Mouse (Mus musculus) intestine, embryonic 14.5 days (tissue): Measurements from ENCODE around the gene Pon1. TPM values are rescaled to one million over a fixed set of nuclear protein-coding genes. Genes with fewer than 3 reads are reported as not detected.
A peak's percentile ranks its signal among the peaks of the same experiment; 100 is the strongest.
"Not testable (repeated sequence)": the region's sequence is repeated elsewhere in the genome, so short reads cannot be mapped to it uniquely, and the experiment has no call there.

Source experiments
- ATAC-seq: fragments of 200-750 bp; cut with Nextera tagmentation; replicated peaks from 2 replicates; pipeline ENCODE4 v1.8.0; 2017; ENCODE audit warnings: low read depth, moderate number of reproducible peaks, moderate TSS enrichment, moderate library complexity; ENCODE audit not compliant: low FRiP score, low TSS enrichment
- DNase-seq: peaks from one replicate; pipeline ENCODE4 v3.0.0-alpha.2; 2018; ENCODE audit warnings: low spot score
- H3K27ac ChIP-seq: fragments of 300-500 bp; sonication (generic); 2 replicates; pipeline ENCODE4 v1.5.1; 2014; ENCODE audit warnings: low read depth, mild to moderate bottlenecking, control low read depth
- H3K27me3 ChIP-seq: fragments of 300-500 bp; sonication (generic); replicated peaks from 2 replicates; pipeline ENCODE4 v1.6.1; 2014; ENCODE audit warnings: low read length, control low read depth; ENCODE audit not compliant: control insufficient read depth, insufficient read depth
- H3K36me3 ChIP-seq: fragments of 300-500 bp; sonication (generic); 2 replicates; pipeline ENCODE4 v1.6.1; 2014; ENCODE audit warnings: low read length, control low read depth; ENCODE audit not compliant: control insufficient read depth, insufficient read depth
- H3K4me1 ChIP-seq: fragments of 300-500 bp; sonication (generic); replicated peaks from 2 replicates; pipeline ENCODE4 v1.6.1; 2014; ENCODE audit warnings: low read length, control low read depth, mixed read lengths; ENCODE audit not compliant: control insufficient read depth, insufficient read depth
- H3K4me2 ChIP-seq: fragments of 300-500 bp; sonication (generic); 2 replicates; pipeline ENCODE4 v1.6.1; 2014; ENCODE audit warnings: low read length
- H3K4me3 ChIP-seq: fragments of 300-500 bp; sonication (generic); 2 replicates; pipeline ENCODE4 v1.5.1; 2014; ENCODE audit warnings: low read depth, low read length, control low read depth, mixed read lengths
- H3K9ac ChIP-seq: fragments of 300-500 bp; sonication (generic); 2 replicates; pipeline ENCODE4 v1.6.1; 2014; ENCODE audit warnings: mild to moderate bottlenecking, low read length
- H3K9me3 ChIP-seq: fragments of 300-500 bp; sonication (generic); 2 replicates; pipeline ENCODE4 v1.6.1; 2016; ENCODE audit warnings: low read length, control low read depth; ENCODE audit not compliant: control insufficient read depth
- WGBS: fragments of 180-500 bp; shearing (Covaris S2); extraction: QIAGEN DNeasy Blood & Tissue Kit; methylation state at CpG from one replicate; pipeline ENCODE4 v1.1.7; 2014; 5-methylcytosine and 5-hydroxymethylcytosine counted together
- polyA plus RNA-seq: library from polyadenylated mRNA; unstranded; fragments of >200 nt; fragmentation: Nextera tagmentation; extraction: Ambion mirVana; gene quantifications from 2 replicates; pipeline ENCODE4 v1.2.1, GENCODE M21; 2014

The Pon1 gene
- not detected in 2 replicates for polyA plus RNA-seq

GRCm38 (mm10) chr6:5193693-5194092 is at the start of gene Pon1:
TSS of gene Pon1 (minus strand) at chr6:5193946.
- no peak for ATAC-seq
- WGBS: 48% methylated on average over 5 of the region's 5 CpGs
- H3K4me3 ChIP-seq: no peak within 1 kb of the TSS

GRCm38 (mm10) chr6:5238799-5239198 is 45.1 kb upstream of the Pon1 start:
- WGBS: 78% methylated on average over 3 of the region's 3 CpGs
- ATAC-seq (no peak), DNase-seq (peak; percentile 6)
- Histone ChIP-seq H3K27ac (no peak overlapping the region), H3K4me2 (no peak overlapping the region), H3K4me3 (no peak overlapping the region), H3K4me1 (no peaks in the 10 kb centered on the region), H3K27me3 (no peaks in the 10 kb centered on the region), H3K36me3 (no peaks in the 10 kb centered on the region), H3K9ac (no peak overlapping the region), H3K9me3 (no peaks in the 10 kb centered on the region)

More at GRCm38 (mm10) chr6:5193693-5194092, at the start of gene Pon1:
- Histone ChIP-seq H3K9ac (no peak within 1 kb of the TSS), H3K4me1 (no peaks in the 10 kb centered on the region), H3K4me2 (no peak within 1 kb of the TSS), H3K9me3 (no peaks in the 10 kb centered on the region), H3K27me3 (no peaks in the 10 kb centered on the region), H3K36me3 (no peaks in the 10 kb centered on the region), H3K27ac (no peak within 1 kb of the TSS)
- no peak for DNase-seq

- H3K4me1 ChIP-seq: no peaks in the 10 kb centered on the region
- no peak overlapping the region for H3K4me2 ChIP-seq
- no peak overlapping the region for H3K9ac ChIP-seq
- no peaks in the 10 kb centered on the region for H3K27me3 ChIP-seq
- no peaks in the 10 kb centered on the region for H3K36me3 ChIP-seq
- peak; percentile 2 for DNase-seq
- no peak for ATAC-seq
- H3K9me3 ChIP-seq: no peaks in the 10 kb centered on the region
- no peak overlapping the region for H3K4me3 ChIP-seq
- WGBS: 74% methylated on average over 4 of the region's 4 CpGs
- no peak overlapping the region for H3K27ac ChIP-seq
These were observed 43.8 kb upstream of the Pon1 start for GRCm38 (mm10) chr6:5237510-5237909.

GRCm38 (mm10) chr6:5236843-5237371 is 43.2 kb upstream of the Pon1 start:
- ATAC-seq (no peak), DNase-seq (no peak)
- H3K4me1 ChIP-seq: no peaks in the 10 kb centered on the region
- 91% methylated on average over 8 of the region's 8 CpGs for WGBS
- H3K27ac ChIP-seq: no peak overlapping the region
- H3K9me3 ChIP-seq: no peaks in the 10 kb centered on the region
- no peak overlapping the region for H3K4me3 ChIP-seq
- no peaks in the 10 kb centered on the region for H3K27me3 ChIP-seq
- no peak overlapping the region for H3K4me2 ChIP-seq
- no peak overlapping the region for H3K9ac ChIP-seq
- no peaks in the 10 kb centered on the region for H3K36me3 ChIP-seq

GRCm38 (mm10) chr6:5234563-5234962 is 40.8 kb upstream of the Pon1 start:
- Histone ChIP-seq H3K4me3 (no peak overlapping the region), H3K27me3 (no peaks in the 10 kb centered on the region), H3K27ac (no peak overlapping the region), H3K4me1 (no peaks in the 10 kb centered on the region), H3K4me2 (no peak overlapping the region), H3K9ac (no peak overlapping the region), H3K9me3 (no peaks in the 10 kb centered on the region), H3K36me3 (no peaks in the 10 kb centered on the region)
- DNase-seq (no peak), ATAC-seq (no peak)
- 84% methylated on average over 3 of the region's 3 CpGs for WGBS

GRCm38 (mm10) chr6:5233812-5234211 is 40.1 kb upstream of the Pon1 start:
- ATAC-seq (no peak), DNase-seq (no peak)
- WGBS: 93% methylated on average over 1 of the region's 1 CpGs

GRCm38 (mm10) chr6:5232022-5232421 is 38.3 kb upstream of the Pon1 start:
- no peak overlapping the region for H3K27ac ChIP-seq
- H3K36me3 ChIP-seq: no peaks in the 10 kb centered on the region
- WGBS: 88% methylated on average over 4 of the region's 4 CpGs
- H3K27me3 ChIP-seq: no peaks in the 10 kb centered on the region
- DNase-seq: no peak
- no peak for ATAC-seq
- H3K9ac ChIP-seq: no peak overlapping the region
- H3K4me2 ChIP-seq: no peak overlapping the region
- no peak overlapping the region for H3K4me3 ChIP-seq
- no peaks in the 10 kb centered on the region for H3K9me3 ChIP-seq
- H3K4me1 ChIP-seq: no peaks in the 10 kb centered on the region

More at GRCm38 (mm10) chr6:5233812-5234211, 40.1 kb upstream of the Pon1 start:
- Histone ChIP-seq H3K27ac (no peak overlapping the region), H3K9ac (no peak overlapping the region), H3K9me3 (no peaks in the 10 kb centered on the region), H3K27me3 (no peaks in the 10 kb centered on the region), H3K4me2 (no peak overlapping the region), H3K36me3 (no peaks in the 10 kb centered on the region), H3K4me3 (no peak overlapping the region), H3K4me1 (no peaks in the 10 kb centered on the region)

- ATAC-seq (no peak), DNase-seq (no peak)
- Histone ChIP-seq H3K9me3 (no peaks in the 10 kb centered on the region), H3K36me3 (no peaks in the 10 kb centered on the region), H3K27ac (no peak overlapping the region), H3K27me3 (no peaks in the 10 kb centered on the region), H3K4me3 (no peak overlapping the region), H3K9ac (no peak overlapping the region), H3K4me2 (no peak overlapping the region), H3K4me1 (no peaks in the 10 kb centered on the region)
- 88% methylated on average over 5 of the region's 5 CpGs for WGBS
These were observed 36.5 kb upstream of the Pon1 start for GRCm38 (mm10) chr6:5230261-5230660.

- H3K9me3 ChIP-seq, H3K36me3 ChIP-seq, ATAC-seq, DNase-seq, H3K4me3 ChIP-seq, H3K27me3 ChIP-seq, H3K9ac ChIP-seq, H3K4me2 ChIP-seq, H3K27ac ChIP-seq, H3K4me1 ChIP-seq: not testable (repeated sequence)
- 91% methylated on average over 2 of the region's 2 CpGs for WGBS
These were observed 29.8 kb upstream of the Pon1 start for GRCm38 (mm10) chr6:5223551-5223950.
